Mouse (Mus musculus) midbrain, embryonic 16.5 days (tissue): ENCODE measurements at regions not wholly inside any gene's neighbourhood (a gene's known extent, or its start where the extent isn't known, plus 50 kb on each side); places are given as distances from the start of the nearest gene placed in this dataset.

Source experiments
- ATAC-seq: fragments of 200-750 bp; cut with Nextera tagmentation; 2 replicates; pipeline ENCODE4 v1.8.0; 2017; ENCODE audit warnings: moderate TSS enrichment
- H3K27ac ChIP-seq: fragments of 300-500 bp; sonication (generic); 2 replicates; pipeline ENCODE4 v1.5.1; 2014; ENCODE audit warnings: mild to moderate bottlenecking, low read length, mixed read lengths
- H3K27me3 ChIP-seq: fragments of 300-500 bp; sonication (generic); 2 replicates; pipeline ENCODE4 v1.6.1; 2014; ENCODE audit warnings: low read depth, low read length, mixed read lengths; ENCODE audit not compliant: control insufficient read depth, insufficient read depth
- H3K36me3 ChIP-seq: fragments of 300-500 bp; sonication (generic); 2 replicates; pipeline ENCODE4 v1.6.1; 2014; ENCODE audit warnings: mild to moderate bottlenecking, low read length, moderate library complexity, mixed read lengths; ENCODE audit not compliant: control insufficient read depth, insufficient read depth
- H3K4me1 ChIP-seq: fragments of 300-500 bp; sonication (generic); 2 replicates; pipeline ENCODE4 v1.6.1; 2014; ENCODE audit warnings: mild to moderate bottlenecking, low read length, mixed read lengths; ENCODE audit not compliant: control insufficient read depth, insufficient read depth
- H3K4me2 ChIP-seq: fragments of 300-500 bp; sonication (generic); 2 replicates; pipeline ENCODE4 v1.6.1; 2014; ENCODE audit warnings: mild to moderate bottlenecking, low read length, mixed read lengths
- H3K4me3 ChIP-seq: fragments of 300-500 bp; sonication (generic); 2 replicates; pipeline ENCODE4 v1.5.1; 2014; ENCODE audit warnings: low read depth, mild to moderate bottlenecking, low read length, moderate library complexity, mixed read lengths
- H3K9ac ChIP-seq: fragments of 300-500 bp; sonication (generic); 2 replicates; pipeline ENCODE4 v1.6.1; 2014; ENCODE audit warnings: low read depth, low read length, mixed read lengths
- H3K9me3 ChIP-seq: fragments of 300-500 bp; sonication (generic); replicated peaks from 2 replicates; pipeline ENCODE4 v1.6.1; 2014; ENCODE audit warnings: mild to moderate bottlenecking, low read length, mixed read lengths; ENCODE audit not compliant: control insufficient read depth, poor library complexity, severe bottlenecking
- WGBS: fragments of 180-500 bp; shearing (Covaris S2); extraction: QIAGEN DNeasy Blood & Tissue Kit; methylation state at CpG from one replicate; pipeline ENCODE4 v1.1.7; 2014; 5-methylcytosine and 5-hydroxymethylcytosine counted together

DNA sequence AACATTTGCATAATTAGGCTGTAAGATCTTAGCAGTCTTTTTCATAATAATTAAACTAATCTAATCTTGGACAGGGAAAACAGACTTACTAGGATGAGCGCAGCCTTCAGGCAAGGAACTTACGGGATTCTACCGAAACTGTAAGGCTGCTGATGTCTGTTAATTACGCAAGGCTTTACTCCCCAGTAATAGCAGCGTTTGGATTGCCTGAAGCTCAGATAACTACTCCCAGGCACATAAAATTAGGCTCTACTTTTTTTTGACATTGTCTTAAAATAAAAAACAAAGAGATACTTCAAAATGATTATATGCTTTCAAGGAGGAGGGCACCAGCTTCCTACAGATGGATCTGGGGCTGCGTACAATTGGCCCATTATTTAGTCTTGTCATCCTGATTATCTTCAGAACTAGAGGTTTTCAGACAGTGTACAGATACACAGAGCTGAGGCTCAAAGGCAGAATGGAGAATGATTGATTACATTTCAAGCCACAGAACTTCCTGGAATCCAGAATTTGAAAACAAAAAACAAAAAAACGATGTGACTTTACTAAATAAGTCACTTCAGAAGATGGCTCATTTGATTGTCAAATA, 220.1 kb upstream of the Tbc1d2b start:
- no peaks in the 10 kb centered on the region for H3K4me1 ChIP-seq
- no peak overlapping the region for H3K4me2 ChIP-seq
- no peak overlapping the region for H3K4me3 ChIP-seq
- no peaks in the 10 kb centered on the region for H3K36me3 ChIP-seq
- no peak overlapping the region for H3K27ac ChIP-seq
- H3K9me3 ChIP-seq = no peaks in the 10 kb centered on the region
- WGBS = 68% methylated on average over 7 of the region's 7 CpGs
- H3K27me3 ChIP-seq = no peaks in the 10 kb centered on the region
- ATAC-seq = peak; percentile 67
- H3K9ac ChIP-seq = no peak overlapping the region

DNA sequence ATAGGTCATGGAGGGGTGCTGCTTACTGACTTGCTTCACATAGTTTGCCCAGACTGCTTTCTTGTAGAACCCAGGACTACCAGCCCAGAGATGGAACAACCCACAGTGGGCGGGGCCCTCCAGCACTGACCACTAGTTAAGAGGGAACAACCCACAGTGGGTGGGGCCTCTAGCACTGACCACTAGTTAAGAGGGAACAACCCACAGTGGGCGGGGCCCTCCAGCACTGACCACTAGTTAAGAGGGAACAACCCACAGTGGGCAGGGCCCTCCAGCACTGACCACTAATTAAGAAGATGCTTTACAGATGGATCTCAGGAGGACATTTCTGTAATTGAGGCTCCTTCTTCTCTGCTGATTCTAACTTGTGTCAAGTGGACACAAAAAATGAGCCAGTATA, 180.0 kb upstream of the Tbc1d2b start:
- Histone ChIP-seq H3K4me3 (no peak overlapping the region), H3K9me3 (no peaks in the 10 kb centered on the region), H3K9ac (no peak overlapping the region), H3K27ac (no peak overlapping the region), H3K27me3 (no peaks in the 10 kb centered on the region), H3K36me3 (no peaks in the 10 kb centered on the region), H3K4me2 (no peak overlapping the region), H3K4me1 (no peaks in the 10 kb centered on the region)
- no peak for ATAC-seq
- 97% methylated on average over 2 of the region's 2 CpGs for WGBS

DNA sequence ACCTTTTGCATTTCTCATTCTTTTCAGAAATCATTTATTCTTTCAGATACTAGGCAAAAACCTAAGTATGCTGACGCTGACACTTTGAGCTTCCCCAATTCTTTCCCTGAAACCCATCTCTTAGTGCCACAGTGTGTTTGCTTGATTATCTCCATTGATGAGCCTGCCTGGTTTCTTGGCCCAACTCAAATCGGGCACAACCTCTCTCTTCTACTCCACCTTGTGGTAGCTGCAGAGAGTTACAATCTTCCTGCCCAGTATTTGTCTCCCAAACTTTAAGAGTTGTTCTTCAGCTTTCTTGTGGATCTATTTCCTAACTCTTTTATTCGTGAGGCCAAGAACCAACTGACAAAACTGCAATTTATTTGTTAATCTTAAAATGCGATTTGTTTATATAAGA, 176.4 kb upstream of the Tbc1d2b start:
- H3K9ac ChIP-seq = no peak overlapping the region
- WGBS = 23% methylated on average over 4 of the region's 4 CpGs

DNA sequence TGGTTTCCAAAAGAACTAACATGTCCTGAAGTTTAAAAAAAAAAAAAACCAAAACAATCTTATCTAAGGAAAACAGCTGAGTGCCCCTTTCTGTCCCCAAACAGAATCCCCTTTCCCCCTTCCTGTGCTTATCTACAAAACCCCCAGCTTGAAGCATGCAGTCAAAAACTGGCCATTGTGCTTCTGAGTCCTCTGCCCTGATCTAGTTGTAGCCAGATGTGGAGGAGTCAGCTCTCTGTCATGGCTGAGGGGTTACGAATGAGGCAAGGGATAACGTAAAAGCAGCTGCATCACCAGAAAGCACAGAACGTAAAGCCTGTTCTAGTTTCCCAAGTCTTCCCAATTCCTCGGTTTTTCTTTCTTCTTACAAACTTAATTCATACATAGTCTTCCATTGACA, 164.3 kb upstream of the Tbc1d2b start:
- H3K36me3 ChIP-seq = no peaks in the 10 kb centered on the region
- ATAC-seq = no peak
- 52% methylated on average over 4 of the region's 4 CpGs for WGBS
- no peak overlapping the region for H3K27ac ChIP-seq
- no peaks in the 10 kb centered on the region for H3K27me3 ChIP-seq
- no peaks in the 10 kb centered on the region for H3K4me1 ChIP-seq
- H3K9ac ChIP-seq = no peak overlapping the region
- no peak overlapping the region for H3K4me3 ChIP-seq
- H3K4me2 ChIP-seq = no peak overlapping the region
- no peaks in the 10 kb centered on the region for H3K9me3 ChIP-seq

More for the DNA sequence above, 176.4 kb upstream of the Tbc1d2b start:
- no peaks in the 10 kb centered on the region for H3K4me1 ChIP-seq
- no peak overlapping the region for H3K4me3 ChIP-seq
- H3K4me2 ChIP-seq = no peak overlapping the region
- no peaks in the 10 kb centered on the region for H3K27me3 ChIP-seq
- no peaks in the 10 kb centered on the region for H3K36me3 ChIP-seq
- no peak for ATAC-seq
- no peak overlapping the region for H3K27ac ChIP-seq
- no peaks in the 10 kb centered on the region for H3K9me3 ChIP-seq

DNA sequence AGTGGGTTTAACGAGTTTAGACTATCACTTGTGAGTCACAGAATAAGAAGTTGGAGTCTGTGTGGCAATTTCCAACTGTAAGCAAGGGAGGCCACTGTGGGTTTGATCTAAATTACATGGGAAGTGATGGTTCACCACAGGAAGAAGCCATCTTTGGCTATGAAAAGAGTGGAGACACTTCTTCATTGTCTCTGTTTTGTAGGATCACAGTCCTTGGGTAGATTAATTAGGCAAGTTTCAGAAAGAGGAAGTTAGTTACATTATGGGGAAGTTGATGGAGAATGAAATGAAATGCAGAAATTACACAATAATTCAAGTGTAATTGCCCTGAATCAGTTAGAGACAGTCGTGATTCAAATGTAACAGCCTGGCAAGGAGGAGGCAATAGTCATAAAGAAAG, 160.3 kb upstream of the Tbc1d2b start:
- Histone ChIP-seq H3K4me3 (no peak overlapping the region), H3K9ac (no peak overlapping the region), H3K4me1 (no peaks in the 10 kb centered on the region), H3K27me3 (no peaks in the 10 kb centered on the region), H3K36me3 (no peaks in the 10 kb centered on the region), H3K4me2 (no peak overlapping the region), H3K27ac (no peak overlapping the region), H3K9me3 (no peaks in the 10 kb centered on the region)
- ATAC-seq = no peak
- WGBS = 82% methylated on average over 2 of the region's 2 CpGs

DNA sequence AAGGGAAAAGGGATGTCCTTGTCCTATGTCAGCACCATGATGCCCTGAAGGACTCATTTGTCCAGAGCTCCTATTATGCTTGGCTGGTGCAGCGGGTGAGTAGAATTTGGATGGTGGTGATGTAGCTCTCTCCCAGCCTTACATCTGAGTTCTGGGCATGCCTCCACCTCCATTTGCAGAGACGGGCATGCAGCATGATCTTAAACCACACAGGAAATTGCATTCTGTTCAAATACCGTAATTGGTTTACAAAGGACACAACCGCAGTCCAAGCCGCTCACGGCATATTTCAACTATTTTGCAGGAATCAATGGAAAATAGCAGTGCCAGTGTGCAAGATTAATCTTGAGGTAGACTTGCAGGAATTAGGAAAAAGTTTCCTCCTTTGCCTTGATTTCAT, 151.1 kb upstream of the Tbc1d2b start:
- no peak overlapping the region for H3K9ac ChIP-seq
- H3K4me1 ChIP-seq = no peaks in the 10 kb centered on the region
- ATAC-seq = no peak
- H3K4me3 ChIP-seq = no peak overlapping the region
- H3K4me2 ChIP-seq = no peak overlapping the region
- H3K36me3 ChIP-seq = no peaks in the 10 kb centered on the region
- no peak overlapping the region for H3K27ac ChIP-seq
- H3K27me3 ChIP-seq = no peaks in the 10 kb centered on the region
- 91% methylated on average over 6 of the region's 6 CpGs for WGBS
- no peaks in the 10 kb centered on the region for H3K9me3 ChIP-seq

DNA sequence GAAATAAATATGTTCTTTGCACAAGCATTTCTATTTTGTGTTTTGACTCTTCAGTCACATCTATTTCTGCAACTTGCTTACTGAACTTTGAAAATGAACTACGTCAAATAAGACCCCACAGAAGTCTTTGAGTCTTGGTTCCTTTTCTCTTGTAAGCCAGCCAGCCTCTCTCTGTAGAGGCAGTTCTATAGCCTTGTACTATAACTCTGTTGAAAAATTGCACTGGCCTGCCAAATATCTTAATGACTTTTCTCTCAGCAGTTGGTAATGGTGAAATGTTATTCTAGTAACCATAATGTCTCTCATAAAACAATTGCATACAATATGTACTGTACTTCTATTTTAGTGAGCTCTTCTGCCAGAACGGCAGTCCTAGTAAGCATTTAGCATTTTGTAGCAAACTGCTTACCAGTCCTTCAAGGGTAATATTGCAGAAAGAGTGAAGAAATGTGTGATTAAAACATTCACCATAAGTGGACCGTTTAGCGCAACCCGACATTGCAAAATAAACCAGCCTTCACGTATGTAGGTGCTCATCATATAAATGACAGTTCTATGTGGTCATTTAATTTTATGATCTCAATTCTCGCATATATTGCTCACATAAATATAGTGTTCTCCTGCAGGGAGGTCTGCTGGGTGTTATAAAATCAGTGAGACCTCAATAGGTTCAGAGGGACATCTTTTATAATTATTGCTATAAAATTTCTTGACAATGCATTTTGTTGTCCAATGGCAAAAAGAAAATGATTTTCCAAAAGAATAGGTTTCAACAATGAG, 149.3 kb upstream of the Tbc1d2b start:
- no peak overlapping the region for H3K27ac ChIP-seq
- H3K4me2 ChIP-seq = no peak overlapping the region
- H3K9ac ChIP-seq = no peak overlapping the region
- no peaks in the 10 kb centered on the region for H3K4me1 ChIP-seq
- H3K36me3 ChIP-seq = no peaks in the 10 kb centered on the region
- H3K27me3 ChIP-seq = no peaks in the 10 kb centered on the region
- no peaks in the 10 kb centered on the region for H3K9me3 ChIP-seq
- H3K4me3 ChIP-seq = no peak overlapping the region
- no peak for ATAC-seq
- 94% methylated on average over 7 of the region's 7 CpGs for WGBS

DNA sequence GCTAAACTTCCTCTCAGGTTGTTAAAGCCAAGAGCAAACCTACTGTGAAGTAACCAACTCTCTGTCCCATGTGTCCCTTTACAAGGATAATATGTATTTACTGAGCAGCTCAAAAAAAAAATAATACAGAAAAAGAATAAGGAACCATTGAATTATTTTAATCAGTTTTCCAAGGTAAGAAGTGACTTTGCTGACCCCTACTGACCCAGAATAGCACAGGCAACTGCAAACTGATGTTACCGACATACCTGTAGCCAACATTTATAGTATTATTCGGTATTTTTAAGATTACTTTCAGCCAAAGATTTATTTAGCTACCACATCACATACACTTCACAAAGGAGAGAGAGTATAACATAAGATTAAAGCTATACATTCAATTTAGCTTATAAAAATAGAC, 138.2 kb upstream of the Tbc1d2b start:
- H3K4me1 ChIP-seq = no peaks in the 10 kb centered on the region
- no peaks in the 10 kb centered on the region for H3K36me3 ChIP-seq
- no peak for ATAC-seq
- H3K27me3 ChIP-seq = no peaks in the 10 kb centered on the region
- no peak overlapping the region for H3K4me2 ChIP-seq
- no peaks in the 10 kb centered on the region for H3K9me3 ChIP-seq
- 57% methylated on average over 2 of the region's 2 CpGs for WGBS
- H3K27ac ChIP-seq = no peak overlapping the region
- no peak overlapping the region for H3K9ac ChIP-seq
- no peak overlapping the region for H3K4me3 ChIP-seq

DNA sequence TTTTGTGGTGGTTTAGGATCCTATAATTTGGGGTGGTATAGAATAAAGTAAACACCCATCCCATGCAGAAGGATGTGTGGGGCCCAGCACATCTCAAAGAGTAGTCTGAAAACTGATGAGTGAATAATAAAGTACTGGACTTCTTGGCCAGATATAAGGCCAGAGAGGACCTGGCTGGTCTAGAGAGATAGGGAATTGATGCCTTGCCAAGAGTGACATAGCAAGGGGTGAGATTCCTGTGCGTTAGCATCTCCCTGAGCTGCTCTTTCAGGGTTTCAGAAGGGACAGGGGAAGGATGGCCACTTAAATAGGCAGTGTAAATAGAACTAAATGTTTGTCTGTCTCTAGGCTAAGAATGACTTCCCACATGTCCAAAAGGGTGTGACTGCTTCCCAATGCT, 137.0 kb upstream of the Tbc1d2b start:
- H3K9ac ChIP-seq = no peak overlapping the region
- no peaks in the 10 kb centered on the region for H3K27me3 ChIP-seq
- H3K4me1 ChIP-seq = no peaks in the 10 kb centered on the region
- no peak overlapping the region for H3K4me3 ChIP-seq
- no peak overlapping the region for H3K4me2 ChIP-seq
- no peaks in the 10 kb centered on the region for H3K9me3 ChIP-seq
- no peak overlapping the region for H3K27ac ChIP-seq
- 88% methylated on average over 1 of the region's 1 CpGs for WGBS
- H3K36me3 ChIP-seq = no peaks in the 10 kb centered on the region
- no peak for ATAC-seq
